Mouse (Mus musculus) hindbrain, embryonic 12.5 days (tissue): Measurements from ENCODE around the gene Clcn7. TPM values are rescaled to one million over a fixed set of nuclear protein-coding genes. Genes with fewer than 3 reads are reported as not detected.
A peak's percentile ranks its signal among the peaks of the same experiment; 100 is the strongest.
"Not testable (repeated sequence)": the region's sequence is repeated elsewhere in the genome, so short reads cannot be mapped to it uniquely, and the experiment has no call there.

ENCODE experiments used
- ATAC-seq: fragments of 200-750 bp; cut with Nextera tagmentation; 2 replicates; pipeline ENCODE4 v1.8.0; 2017; ENCODE audit warnings: moderate TSS enrichment; ENCODE audit not compliant: low FRiP score
- H3K27ac ChIP-seq: fragments of 300-500 bp; sonication (generic); 2 replicates; pipeline ENCODE4 v1.5.1; 2016; ENCODE audit warnings: mild to moderate bottlenecking
- H3K27me3 ChIP-seq: fragments of 300-500 bp; sonication (generic); 2 replicates; pipeline ENCODE4 v1.6.1; 2016; ENCODE audit warnings: mild to moderate bottlenecking
- H3K36me3 ChIP-seq: fragments of 300-500 bp; sonication (generic); 2 replicates; pipeline ENCODE4 v1.6.1; 2016; ENCODE audit warnings: mild to moderate bottlenecking
- H3K4me1 ChIP-seq: fragments of 300-500 bp; sonication (generic); 2 replicates; pipeline ENCODE4 v1.6.1; 2016
- H3K4me2 ChIP-seq: fragments of 300-500 bp; sonication (generic); replicated peaks from 2 replicates; pipeline ENCODE4 v1.6.1; 2016; ENCODE audit warnings: mild to moderate bottlenecking
- H3K4me3 ChIP-seq: fragments of 300-500 bp; sonication (generic); 2 replicates; pipeline ENCODE4 v1.5.1; 2016; ENCODE audit warnings: mild to moderate bottlenecking
- H3K9ac ChIP-seq: fragments of 300-500 bp; sonication (generic); 2 replicates; pipeline ENCODE4 v1.6.1; 2016; ENCODE audit warnings: mild to moderate bottlenecking, moderate library complexity
- H3K9me3 ChIP-seq: fragments of 300-500 bp; sonication (generic); replicated peaks from 2 replicates; pipeline ENCODE4 v1.6.1; 2016; ENCODE audit warnings: mild to moderate bottlenecking
- WGBS: fragments of 180-500 bp; shearing (Covaris S2); methylation state at CpG from one replicate; pipeline ENCODE4 v1.1.7; 2016; 5-methylcytosine and 5-hydroxymethylcytosine counted together
- polyA plus RNA-seq: library from polyadenylated mRNA; unstranded; fragments of >200 nt; fragmentation: Nextera tagmentation; extraction: Ambion mirVana; gene quantifications from 2 replicates; pipeline ENCODE4 v1.2.1, GENCODE M21; 2016

The Clcn7 gene
- polyA plus RNA-seq, 1 experiment from 2014 or later, result 26.9 TPM

DNA sequence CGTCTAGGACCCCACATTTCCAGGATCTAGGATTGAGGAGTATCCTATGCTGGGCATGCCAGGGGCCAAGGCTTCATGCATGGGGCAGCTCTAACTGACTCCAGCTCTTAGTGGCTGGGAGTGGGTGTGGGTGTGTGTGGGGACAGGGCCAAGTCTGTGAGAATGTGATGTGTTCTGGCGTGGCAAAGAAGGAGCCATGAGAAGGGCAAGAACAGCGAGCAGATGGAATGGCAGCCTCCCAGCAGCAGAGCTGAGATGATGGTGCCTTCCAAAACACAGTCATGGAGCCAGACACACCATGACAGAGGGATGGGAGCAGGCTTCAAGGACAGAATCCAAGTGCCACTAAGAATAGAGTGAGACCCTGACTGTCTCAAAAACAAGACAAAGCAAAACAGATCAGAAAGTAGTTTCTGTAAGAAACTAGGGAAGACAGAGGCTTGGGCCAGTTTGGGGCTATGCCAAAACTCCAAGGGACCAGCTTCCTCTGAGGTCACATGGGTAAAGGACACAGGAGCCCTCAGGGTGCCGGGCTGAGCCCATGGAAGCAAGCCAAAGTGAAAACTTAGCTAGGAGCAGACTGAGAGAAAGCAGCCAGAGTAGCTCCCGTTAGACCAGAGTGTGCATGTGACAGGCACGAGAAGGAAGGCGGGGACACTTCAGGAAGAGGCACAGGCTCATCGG lies 21.3 kb upstream of the Clcn7 start:
- Histone ChIP-seq H3K4me2 (no peak overlapping the region), H3K9ac (no peak overlapping the region), H3K4me1 (peaks cover 11% of the 10 kb centered on the region), H3K27me3 (no peaks in the 10 kb centered on the region), H3K36me3 (peaks cover 50% of the 10 kb centered on the region), H3K9me3 (no peaks in the 10 kb centered on the region), H3K27ac (no peak overlapping the region), H3K4me3 (no peak overlapping the region)
- WGBS, result 89% methylated on average over 8 of the region's 8 CpGs
- ATAC-seq, result no peak

DNA sequence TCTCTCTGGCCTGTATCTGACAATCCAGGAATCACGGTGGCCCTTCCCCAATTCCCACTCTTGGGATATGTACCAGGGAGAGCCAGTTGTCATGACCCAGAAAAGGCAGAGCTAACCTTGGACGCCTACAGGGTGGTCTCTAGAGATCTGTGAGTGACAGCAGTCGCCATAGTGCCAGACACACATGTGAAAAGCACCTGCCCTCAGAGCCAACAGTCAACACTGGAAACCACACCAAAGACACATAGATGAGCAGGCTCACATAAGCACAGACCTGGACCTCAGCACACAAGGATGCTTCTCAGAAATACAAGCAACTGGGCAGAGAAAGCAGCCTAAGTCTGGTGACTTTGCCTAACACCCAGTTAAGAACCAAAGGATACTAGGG lies 20.8 kb upstream of the Clcn7 start:
- Histone ChIP-seq H3K9me3 (no peaks in the 10 kb centered on the region), H3K36me3 (peaks cover 45% of the 10 kb centered on the region), H3K4me3 (no peak overlapping the region), H3K4me2 (no peak overlapping the region), H3K27ac (no peak overlapping the region), H3K27me3 (no peaks in the 10 kb centered on the region), H3K9ac (no peak overlapping the region), H3K4me1 (peaks cover 11% of the 10 kb centered on the region)
- no peak for ATAC-seq
- WGBS, result 84% methylated on average over 3 of the region's 3 CpGs

DNA sequence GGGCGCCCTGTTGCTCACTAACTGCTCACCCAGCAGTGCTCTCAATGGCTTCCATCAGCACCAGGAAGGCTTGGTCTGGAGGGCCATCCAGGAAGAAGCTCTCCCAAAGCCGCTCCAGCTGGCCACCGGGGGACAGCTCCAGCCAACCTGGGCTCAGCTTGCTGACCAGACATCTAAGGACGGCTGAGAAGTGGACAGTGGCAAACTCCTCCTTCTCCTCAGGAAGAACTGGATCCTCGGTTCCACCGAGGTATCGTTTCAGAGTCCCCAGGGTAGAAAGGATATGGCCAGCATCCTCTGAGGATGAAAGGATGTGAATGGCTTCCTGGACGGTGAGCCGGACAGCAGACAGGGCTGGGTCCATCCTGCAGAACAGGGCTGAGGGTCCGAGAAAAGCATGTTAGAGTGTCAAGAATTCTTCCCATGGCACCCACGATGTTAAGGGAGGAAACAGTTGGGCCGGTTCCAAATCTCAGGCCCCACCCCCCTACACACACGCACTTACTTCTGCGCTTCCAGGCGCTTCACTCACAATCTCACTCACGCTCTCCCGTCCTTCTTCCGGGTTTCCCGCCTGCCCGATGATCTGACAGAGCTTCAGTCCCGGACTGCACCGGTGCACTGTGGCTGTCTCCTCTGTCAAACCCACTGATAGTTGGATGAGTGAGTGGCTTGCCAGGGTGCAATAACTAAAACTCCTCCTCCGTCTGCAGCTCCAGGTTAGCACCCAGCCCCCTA lies 18.1 kb upstream of the Clcn7 start:
- peaks cover 22% of the 10 kb centered on the region for H3K36me3 ChIP-seq
- 11% methylated on average over 23 of the region's 23 CpGs for WGBS
- H3K9ac ChIP-seq, result peak overlapping the region; percentile 84
- H3K9me3 ChIP-seq, result no peaks in the 10 kb centered on the region
- peaks cover 11% of the 10 kb centered on the region for H3K4me1 ChIP-seq
- no peaks in the 10 kb centered on the region for H3K27me3 ChIP-seq
- H3K4me3 ChIP-seq, result peak overlapping the region; percentile 65
- peak overlapping the region; percentile 98 for H3K4me2 ChIP-seq
- H3K27ac ChIP-seq, result peak overlapping the region; percentile 85
- ATAC-seq, result peak; percentile 68

DNA sequence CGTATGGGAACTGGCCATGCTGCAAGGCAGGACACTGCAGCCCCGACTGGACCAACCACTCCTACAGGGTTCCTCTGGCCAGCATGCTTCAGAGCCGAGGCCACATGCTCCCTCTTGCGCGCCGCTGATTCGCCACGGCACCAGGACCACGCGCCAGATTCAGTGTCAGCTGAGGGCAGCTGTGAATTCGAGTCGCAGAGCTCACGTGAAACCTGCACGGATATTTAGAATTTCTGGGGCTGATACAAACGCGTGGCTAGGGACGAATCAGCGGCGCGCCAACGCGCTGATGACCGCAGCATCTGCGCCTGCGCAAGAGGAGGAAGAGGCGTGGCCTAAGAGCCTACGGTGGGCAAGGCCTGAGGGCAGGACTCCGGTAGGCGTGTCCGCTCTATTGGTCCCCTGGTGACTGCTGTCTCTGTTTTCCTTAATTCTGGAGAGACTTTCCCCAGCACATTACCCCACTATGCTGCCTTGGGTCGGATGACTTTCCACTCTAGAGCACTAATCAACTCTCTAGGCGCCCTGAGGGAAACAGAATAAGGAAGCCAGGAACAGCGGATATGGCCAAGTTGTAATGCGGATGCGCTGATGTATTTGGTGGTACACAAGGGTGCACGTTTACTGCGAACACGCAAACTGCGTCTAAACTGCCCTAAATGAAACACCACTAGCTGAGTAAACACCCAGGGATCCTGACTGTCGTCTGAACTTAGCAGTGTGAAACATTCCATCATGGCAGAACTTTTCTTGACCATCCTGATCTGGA lies 17.3 kb upstream of the Clcn7 start, which contains the start of gene Telo2:
Telo2 (minus strand) TSS at position 304 of the 769 bp plus-strand sequence.
- no peaks in the 10 kb centered on the region for H3K9me3 ChIP-seq
- H3K4me2 ChIP-seq, result peak within 1 kb of the TSS; percentile 98
- H3K9ac ChIP-seq, result peak within 1 kb of the TSS; percentile 84
- H3K36me3 ChIP-seq, result peaks cover 15% of the 10 kb centered on the region; the same call in 1 of the 2 replicates
- 0 out of 2 replicates have a peak, but pooled peaks cover 5% of the 10 kb centered on the region for H3K27me3 ChIP-seq
- WGBS, result 5% methylated on average over 40 of the region's 40 CpGs
- peak within 1 kb of the TSS; percentile 85 for H3K27ac ChIP-seq
- peak; percentile 92 for ATAC-seq
- H3K4me3 ChIP-seq, result peak within 1 kb of the TSS; percentile 65
- H3K4me1 ChIP-seq, result peaks cover 11% of the 10 kb centered on the region

DNA sequence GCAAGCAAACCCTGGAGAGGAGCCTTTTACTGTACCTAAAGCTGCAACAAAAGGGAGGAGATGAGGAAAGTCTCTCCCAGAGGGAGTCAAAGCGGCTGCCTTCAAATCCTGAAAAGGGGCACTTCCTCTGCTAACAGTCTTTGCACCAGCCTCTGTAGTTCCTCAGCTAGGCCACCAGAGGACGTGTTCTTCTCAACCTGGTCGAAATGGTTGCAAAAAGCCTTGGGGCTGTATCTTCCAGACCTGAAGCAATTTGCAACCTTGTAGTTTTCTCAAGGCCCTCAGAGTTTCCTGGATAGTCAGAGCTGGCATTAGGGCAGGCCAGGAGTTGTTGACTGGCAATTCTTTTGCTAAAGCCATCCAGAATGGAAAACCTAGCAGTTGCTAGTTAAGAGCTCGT lies 15.9 kb upstream of the Clcn7 start:
- Histone ChIP-seq H3K4me2 (no peak overlapping the region), H3K27me3 (peaks cover 13% of the 10 kb centered on the region; the same call in 1 of the 2 replicates), H3K9me3 (no peaks in the 10 kb centered on the region), H3K36me3 (peaks cover 12% of the 10 kb centered on the region; the same call in 1 of the 2 replicates), H3K27ac (no peak overlapping the region), H3K9ac (no peak overlapping the region), H3K4me3 (no peak overlapping the region), H3K4me1 (peaks cover 11% of the 10 kb centered on the region)
- WGBS, result 33% methylated on average over 4 of the region's 4 CpGs
- no peak for ATAC-seq

DNA sequence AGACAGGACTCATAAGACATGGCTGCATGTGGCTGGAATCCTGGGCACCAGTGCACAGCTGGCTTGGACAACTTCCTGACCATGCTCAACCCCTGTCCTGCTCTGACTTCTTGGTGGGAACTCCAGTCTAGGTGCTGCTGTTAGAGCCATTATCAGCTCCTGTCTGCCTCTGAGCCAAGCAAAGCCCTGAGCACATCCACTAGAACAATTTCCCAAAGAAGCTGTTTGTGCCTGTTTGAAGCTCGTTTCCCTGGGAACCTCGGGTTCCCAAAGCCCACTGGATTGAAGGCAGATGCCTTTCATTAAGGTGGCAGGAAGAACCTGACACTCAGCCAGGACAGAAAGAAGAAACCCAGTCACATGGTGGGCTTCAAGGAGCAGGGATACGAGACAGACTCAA lies 12.8 kb upstream of the Clcn7 start, which contains the start of gene Ptx4:
Ptx4 (plus strand) TSS at position 355 of the 400 bp plus-strand sequence.
- Histone ChIP-seq H3K4me2 (no peak within 1 kb of the TSS), H3K9ac (0 out of 2 replicates have a peak within 1 kb of the TSS, but pooled peaks have one; percentile 18), H3K27me3 (peaks cover 17% of the 10 kb centered on the region; the same call in 1 of the 2 replicates), H3K9me3 (no peaks in the 10 kb centered on the region), H3K4me3 (no peak within 1 kb of the TSS), H3K36me3 (no peaks in the 10 kb centered on the region), H3K4me1 (peaks cover 4% of the 10 kb centered on the region; the same call in 1 of the 2 replicates), H3K27ac (no peak within 1 kb of the TSS)
- ATAC-seq, result no peak
- WGBS, result 49% methylated on average over 3 of the region's 3 CpGs

DNA sequence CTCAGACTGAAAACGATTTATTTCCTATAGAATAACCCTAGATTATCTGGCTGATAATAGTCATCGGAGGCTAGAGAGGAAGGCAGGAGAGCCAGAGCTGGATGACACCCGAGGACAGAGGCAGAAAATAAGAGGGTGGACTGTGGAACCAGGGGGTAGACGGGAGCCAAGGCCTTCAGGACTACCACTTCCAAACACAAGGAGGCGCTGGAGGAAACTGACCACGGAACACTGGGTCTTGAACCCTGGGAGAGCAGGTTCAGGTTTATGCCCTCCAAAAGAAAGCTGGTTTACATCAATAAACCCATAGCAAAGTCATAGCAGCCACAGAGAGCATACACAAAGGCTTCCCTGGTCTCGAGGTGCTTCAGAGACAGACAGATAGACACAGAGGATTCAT lies 9.2 kb upstream of the Clcn7 start:
- H3K36me3 ChIP-seq, result no peaks in the 10 kb centered on the region
- H3K4me2 ChIP-seq, result no peak overlapping the region
- peaks cover 17% of the 10 kb centered on the region; the same call in 1 of the 2 replicates for H3K27me3 ChIP-seq
- no peaks in the 10 kb centered on the region for H3K4me1 ChIP-seq
- WGBS, result 32% methylated on average over 7 of the region's 7 CpGs
- no peaks in the 10 kb centered on the region for H3K9me3 ChIP-seq
- H3K27ac ChIP-seq, result no peak overlapping the region
- ATAC-seq, result no peak
- no peak overlapping the region for H3K4me3 ChIP-seq
- H3K9ac ChIP-seq, result no peak overlapping the region

DNA sequence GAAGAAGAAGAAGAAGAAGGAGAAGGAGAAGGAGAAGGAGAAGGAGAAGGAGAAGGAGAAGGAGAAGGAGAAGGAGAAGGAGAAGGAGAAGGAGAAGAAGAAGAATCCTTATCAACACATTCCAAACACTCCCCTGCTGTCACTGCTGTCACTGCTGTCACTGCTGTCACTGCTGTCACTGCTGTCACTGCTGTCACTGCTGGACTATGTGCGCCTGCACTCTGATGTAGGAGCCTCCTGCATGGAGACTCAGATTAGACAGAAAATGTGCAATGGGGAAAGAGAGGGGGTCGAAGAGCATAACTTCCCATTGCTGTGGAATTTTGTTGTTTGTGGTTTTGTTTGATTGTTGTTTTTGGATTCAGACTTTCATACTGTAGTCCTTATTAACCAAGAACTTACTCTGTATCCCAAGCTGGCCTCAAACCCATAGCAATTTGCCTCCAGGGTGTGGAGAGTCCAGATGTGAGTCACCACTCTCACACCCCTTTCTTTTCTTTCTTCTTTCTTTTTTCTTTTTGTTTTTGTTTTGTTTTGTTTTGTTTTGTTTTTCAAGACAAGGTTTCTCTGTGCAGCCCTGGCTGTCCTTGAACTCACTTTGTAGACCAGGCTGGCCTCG lies 7.6 kb upstream of the Clcn7 start:
- 74% methylated on average over 3 of the region's 3 CpGs for WGBS
- ATAC-seq, H3K4me1 ChIP-seq, H3K9me3 ChIP-seq, H3K27ac ChIP-seq, H3K4me2 ChIP-seq, H3K9ac ChIP-seq, H3K36me3 ChIP-seq, H3K4me3 ChIP-seq: not testable (repeated sequence)
- peaks cover 15% of the 10 kb centered on the region; the same call in 1 of the 2 replicates for H3K27me3 ChIP-seq

DNA sequence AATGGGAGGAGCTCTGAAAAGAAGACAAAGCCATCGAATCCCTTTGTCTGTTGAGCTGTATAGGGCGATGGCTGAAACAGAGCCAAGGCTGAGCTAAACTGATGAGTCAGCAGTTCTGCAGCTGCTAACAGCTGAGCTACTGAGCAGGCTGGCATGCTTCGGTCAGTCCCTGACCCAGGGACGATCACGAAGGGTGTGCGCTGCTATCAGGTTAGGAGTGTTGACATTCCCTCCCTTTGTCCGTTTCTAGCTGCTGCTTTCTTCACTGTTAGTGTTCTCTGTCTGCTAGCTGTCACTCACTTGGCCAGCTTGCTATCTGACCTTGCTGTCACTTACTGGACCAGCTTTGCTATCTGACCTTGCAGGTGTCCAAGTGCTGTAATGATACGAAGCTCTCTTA lies 6.1 kb upstream of the Clcn7 start:
- Histone ChIP-seq H3K27ac (no peak overlapping the region), H3K27me3 (0 out of 2 replicates have a peak, but pooled peaks cover 4% of the 10 kb centered on the region), H3K36me3 (no peaks in the 10 kb centered on the region), H3K4me3 (no peak overlapping the region), H3K9me3 (no peaks in the 10 kb centered on the region), H3K4me2 (no peak overlapping the region), H3K9ac (no peak overlapping the region), H3K4me1 (no peaks in the 10 kb centered on the region)
- 56% methylated on average over 8 of the region's 8 CpGs for WGBS
- no peak for ATAC-seq

DNA sequence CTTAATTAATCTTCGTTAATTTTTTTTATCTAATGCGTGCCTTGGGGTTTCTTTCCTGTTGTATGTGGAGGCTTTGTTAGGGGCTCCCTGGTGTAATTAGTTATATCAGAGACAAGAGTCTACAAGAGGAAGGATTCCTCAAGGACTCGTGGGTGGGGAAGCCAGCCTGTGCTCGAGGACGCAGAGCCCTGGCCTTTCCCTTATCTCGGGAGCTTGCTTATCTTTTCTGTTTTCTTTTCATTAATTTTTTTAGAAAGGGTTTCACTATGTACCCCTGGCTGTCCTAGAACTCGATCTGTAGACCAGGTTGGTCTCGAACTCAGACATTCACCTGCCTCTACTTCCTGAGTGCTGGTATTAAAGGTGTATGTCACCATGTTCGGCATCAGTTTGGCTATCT lies 5.5 kb upstream of the Clcn7 start:
- no peaks in the 10 kb centered on the region for H3K4me1 ChIP-seq
- 80% methylated on average over 9 of the region's 9 CpGs for WGBS
- H3K4me3 ChIP-seq, result no peak overlapping the region
- no peaks in the 10 kb centered on the region for H3K36me3 ChIP-seq
- H3K27ac ChIP-seq, result no peak overlapping the region
- H3K4me2 ChIP-seq, result no peak overlapping the region
- H3K9ac ChIP-seq, result no peak overlapping the region
- H3K9me3 ChIP-seq, result no peaks in the 10 kb centered on the region
- no peak for ATAC-seq
- 0 out of 2 replicates have a peak, but pooled peaks cover 3% of the 10 kb centered on the region for H3K27me3 ChIP-seq

DNA sequence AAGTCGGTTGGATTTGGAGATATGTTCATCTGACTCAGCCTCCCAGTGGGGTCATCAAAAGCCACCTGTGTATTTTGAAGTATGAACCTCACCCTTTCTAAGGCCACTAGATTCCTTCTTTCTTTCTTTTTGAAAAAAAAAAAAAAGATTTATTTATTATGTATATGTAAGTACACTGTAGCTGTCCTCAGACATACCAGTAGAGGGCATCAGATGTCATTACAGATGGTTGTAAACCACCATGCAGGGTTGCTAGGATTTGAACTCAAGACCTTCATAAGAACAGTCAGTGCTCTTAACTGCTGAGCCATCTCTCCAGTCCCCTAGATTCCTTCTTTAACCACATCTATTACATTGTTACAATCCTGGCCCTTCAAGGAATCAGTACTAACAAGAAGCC lies 3.1 kb upstream of the Clcn7 start:
- WGBS, result 100% methylated on average over 1 of the region's 1 CpGs
- Histone ChIP-seq H3K36me3 (no peaks in the 10 kb centered on the region), H3K4me3 (no peak overlapping the region), H3K9me3 (no peaks in the 10 kb centered on the region), H3K27me3 (no peaks in the 10 kb centered on the region), H3K4me2 (no peak overlapping the region), H3K9ac (no peak overlapping the region), H3K27ac (no peak overlapping the region), H3K4me1 (peaks cover 10% of the 10 kb centered on the region)
- ATAC-seq, result no peak
